Mouse (Mus musculus): Measurements from ENCODE around the gene Wap.

The Wap gene

DNA sequence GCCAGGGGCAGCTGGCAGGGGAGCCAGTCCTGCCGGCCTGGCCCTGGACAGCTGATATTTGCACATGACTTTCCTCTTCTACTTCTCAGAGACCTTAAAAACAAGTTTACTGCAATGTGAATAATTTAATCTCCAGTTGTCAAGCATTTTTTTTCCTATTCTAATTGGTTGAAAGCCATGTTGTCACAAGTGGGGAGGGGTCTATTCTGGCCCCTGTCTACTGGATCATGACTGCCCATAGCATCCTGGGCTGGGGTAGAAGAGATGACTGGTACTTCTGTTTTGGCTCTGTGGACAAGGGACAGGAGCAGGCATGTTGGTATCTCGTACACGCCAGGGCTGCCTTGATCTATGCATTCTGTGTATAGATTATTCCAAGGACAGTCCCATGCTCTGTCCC, 41.8 kb downstream of the Wap start:
- DNase-seq (ENCODE audit: low spot score) = no peak

DNA sequence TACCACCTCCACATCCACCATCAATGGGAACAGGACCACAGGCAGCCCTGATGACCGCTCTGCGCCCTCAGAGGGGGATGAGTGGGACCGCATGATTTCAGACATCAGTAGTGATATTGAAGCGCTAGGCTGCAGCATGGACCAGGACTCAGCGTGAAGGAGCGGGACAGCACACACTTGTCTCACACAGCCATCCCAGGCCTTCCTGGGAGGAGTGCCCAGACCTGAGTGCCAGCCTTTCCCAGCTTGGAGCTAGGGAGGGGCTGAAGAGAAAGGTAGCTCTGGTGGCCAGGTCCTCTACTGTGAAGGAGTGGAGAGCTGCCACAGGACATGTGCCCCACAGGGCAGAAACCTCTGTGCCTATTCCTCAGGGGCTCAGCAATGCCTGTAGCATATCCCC, 42.2 kb downstream of the Wap start:
- no peak for DNase-seq (ENCODE audit: low spot score)

DNA sequence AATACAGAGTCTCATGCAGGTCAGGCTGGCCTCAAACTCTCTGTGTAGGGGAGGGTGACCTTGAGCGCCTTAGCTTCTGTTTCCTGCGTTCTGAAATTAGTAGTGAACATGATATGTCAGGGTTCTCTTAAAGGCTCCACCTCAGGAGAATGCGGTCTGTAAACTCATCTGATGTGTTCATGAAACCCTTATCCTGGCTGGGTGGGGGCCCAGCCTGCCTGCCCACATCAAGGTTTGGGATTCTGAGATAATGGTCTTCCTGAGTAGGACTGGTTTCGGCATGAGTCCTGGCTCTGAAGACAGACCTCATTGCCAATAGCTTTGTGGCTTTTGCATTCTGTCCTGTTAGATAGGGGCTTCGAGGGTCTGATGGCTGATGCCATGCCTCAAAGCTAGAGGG, 43.1 kb downstream of the Wap start:
- DNase-seq (ENCODE audit: low spot score) = no peak

DNA sequence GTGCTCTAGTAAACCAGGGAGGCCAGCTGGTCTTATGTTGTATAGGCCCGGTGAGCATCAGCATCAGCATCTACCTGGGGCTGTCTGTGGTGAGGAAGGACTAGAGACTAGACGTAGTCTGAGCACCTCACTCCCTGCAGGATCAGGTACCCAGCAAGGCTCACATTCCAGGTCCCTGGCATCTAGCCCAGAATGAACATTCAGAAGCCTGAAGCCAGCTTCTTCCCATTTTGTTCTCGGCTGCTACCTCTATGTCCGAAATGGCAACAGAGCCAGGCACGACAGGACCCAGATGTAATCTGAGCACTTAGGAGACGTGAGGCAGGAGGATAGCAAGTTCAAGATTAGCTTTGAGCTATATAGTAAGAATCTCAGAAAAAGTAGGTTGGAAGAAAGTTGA, 43.6 kb downstream of the Wap start:
- no peak for DNase-seq (ENCODE audit: low spot score)

DNA sequence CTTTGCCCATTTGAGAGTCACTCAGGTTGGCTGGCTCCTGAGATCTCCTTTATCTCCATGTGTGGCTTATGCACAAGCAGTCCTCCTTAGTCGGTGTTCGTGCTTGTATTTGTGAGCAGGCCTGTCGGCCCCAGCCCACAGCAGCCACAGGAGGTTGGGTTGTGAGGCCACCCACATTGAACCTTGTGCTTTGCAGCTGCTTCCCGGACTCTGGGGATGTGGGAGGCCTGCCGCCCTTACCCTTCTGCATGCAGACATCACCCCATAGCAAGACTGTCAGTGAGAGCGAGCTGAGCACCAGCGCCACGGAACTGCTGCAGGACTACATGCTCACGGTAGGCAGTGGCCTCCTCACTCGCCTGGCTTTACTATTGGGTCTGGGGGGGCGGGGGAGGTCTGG, 45.0 kb downstream of the Wap start:
- no peak for DNase-seq (ENCODE audit: low spot score)

DNA sequence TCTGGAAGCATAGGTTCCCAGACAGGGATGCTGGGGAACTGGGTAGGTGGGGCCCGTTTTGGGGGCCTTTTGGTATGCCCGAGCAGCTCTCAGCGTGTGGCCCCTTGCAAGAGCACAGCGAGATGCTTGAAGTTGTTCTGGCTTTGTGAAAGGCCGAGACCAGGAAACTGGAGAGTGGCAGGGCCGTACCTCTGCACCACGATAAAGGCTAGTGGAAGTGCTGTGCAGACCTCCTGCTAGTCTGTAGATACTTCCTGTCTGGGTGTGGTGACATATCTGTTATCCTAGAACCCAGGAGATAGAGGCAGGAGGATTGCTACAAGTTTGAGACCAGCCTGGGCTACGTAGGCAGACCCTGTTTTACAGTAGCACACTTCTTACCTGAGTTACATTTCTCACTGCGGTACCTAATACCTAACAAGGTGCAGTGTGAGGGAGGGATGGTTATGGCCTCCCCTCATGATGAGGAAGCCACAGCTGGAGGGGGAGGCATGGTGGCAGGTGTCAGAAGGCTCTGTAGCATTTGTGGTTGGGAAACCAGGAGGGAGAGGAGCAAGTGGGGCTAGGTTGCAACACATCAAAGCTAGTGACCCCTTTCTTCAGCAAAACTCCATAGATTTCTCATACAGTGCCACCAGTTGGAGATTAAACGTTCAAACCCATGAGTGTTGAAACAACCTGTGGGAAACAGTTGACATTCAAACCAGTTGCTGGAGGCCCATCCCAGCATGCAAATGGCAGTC, 47.3 kb downstream of the Wap start:
- DNase-seq (ENCODE audit: low spot score) = no peak

DNA sequence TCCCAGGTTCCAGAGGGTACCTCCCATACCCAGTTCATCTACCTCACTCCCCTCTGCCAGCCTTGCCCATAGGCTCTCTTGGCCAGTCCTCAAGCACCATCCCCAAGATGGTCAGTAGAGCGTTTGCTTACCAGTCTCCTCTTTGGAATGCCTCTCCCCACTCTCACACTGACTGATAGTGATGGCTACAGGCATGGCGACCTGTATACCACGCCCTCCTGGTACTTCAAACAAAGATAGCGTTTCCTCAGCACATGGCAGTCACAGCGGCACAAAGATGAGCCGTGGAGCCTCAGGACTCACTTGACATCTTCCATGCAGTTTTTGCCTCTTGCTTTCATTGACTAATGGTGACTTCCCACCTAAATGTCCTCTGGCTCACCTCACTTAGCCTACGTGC, 48.6 kb downstream of the Wap start:
- DNase-seq (ENCODE audit: low spot score) = no peak

DNA sequence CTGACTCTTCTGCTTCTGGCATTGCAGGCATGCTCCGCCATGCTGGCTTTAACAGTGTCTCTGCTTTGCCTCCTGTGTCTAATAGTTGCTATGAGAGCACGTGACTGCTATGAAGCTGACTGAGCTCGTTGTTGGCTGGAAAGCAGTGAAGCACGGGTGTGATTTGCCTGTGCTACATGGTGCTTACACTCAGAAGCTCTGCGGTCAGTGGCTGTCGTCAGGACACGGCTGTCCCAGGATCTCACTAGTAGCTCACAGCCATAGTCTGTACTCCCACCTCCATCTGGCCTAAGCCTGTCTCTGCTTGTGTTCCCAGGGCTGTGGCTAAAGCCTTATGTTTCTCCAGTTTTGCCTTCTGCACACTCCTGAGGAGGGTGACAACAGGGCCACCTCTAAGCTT, 50.1 kb downstream of the Wap start:
- no peak for DNase-seq (ENCODE audit: low spot score)

DNA sequence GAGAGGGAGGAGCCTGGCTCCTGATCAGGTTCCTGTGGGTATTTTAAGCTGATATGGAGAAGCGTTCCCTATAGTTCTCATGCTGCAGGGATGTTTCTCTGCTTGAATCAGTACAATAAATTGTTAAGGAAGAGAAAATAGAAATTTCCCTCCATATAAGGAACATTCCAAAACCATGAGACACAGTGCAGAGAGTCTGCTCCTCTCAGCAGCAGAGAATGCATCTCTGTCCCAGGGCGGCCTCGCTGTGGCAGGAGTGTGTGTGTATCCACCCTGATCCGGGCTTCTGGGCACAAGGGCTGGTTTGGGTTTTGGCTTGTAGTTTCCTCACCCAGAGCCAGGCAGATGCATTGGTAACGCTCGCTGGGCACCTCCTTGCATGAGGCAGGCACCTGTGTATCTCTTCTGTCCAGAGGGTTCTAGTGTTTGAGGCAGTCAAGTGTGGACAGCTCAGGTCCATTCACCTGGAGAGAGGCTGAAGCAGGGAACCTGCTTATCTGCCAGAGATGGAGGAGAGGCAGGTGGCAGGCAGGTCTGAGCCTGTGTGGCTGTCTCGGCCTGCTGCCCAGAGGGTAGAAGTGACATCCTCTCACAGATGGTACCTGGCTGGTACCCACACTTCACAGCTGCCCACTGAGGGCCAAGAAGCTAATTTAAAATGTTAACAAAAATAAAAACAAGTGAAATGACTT, 51.0 kb downstream of the Wap start:
- no peak for DNase-seq (ENCODE audit: low spot score)

DNA sequence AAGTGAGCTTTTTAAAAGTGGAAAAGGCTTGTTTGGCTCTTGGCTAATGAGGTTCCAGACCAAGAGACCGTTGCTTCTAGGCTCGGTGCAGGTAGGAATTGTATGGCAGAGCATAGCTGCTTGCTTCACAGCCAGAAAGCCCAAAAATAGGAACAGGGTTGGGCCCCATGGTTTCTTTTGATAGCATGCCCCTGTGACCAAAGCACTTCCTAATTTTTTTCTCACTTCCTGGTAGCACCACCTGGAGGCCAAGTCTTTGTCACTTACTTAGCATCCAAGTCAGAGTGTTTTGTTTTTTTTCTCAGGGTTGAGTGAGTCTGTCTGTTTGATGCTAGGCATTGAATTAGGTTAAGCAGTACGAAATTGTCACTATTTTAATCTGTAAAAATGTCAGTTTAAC, 51.8 kb downstream of the Wap start:
- no peak for DNase-seq (ENCODE audit: low spot score)

DNA sequence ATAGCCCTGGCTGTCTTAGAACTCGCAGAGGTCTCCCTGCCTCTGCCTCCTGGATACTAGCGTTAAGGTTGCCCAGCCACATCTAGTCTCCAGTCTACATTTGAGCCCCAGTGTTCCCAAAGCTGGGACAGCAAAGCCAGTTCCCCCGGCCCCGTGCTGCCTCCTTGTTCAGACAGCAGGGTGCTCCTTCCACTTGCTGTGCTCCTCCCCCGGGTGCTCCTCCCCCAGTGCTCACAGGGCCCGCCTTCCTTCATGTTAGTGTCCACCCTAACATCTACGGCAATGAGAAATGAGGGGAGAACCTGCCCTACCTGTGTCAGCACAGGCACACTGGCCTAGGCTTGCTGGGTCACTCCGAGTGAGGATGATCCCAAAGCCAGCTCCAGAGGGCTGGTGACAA, 52.7 kb downstream of the Wap start:
- DNase-seq (ENCODE audit: low spot score) = no peak

Measured in ovary, postnatal 36 days (tissue).